Mouse (Mus musculus) embryo, embryonic 11.5 days (tissue): ENCODE measurements around the gene Scn3a.

Experiments used
- DNase-seq: peaks from one replicate; pipeline ENCODE4 v3.0.0-alpha.2; 2012; ENCODE audit warnings: low read depth, low spot score

The Scn3a gene

GRCm38 (mm10) chr2:65566793-65567787 lies at the start of gene Scn3a:
Scn3a (minus strand) TSS chr2:65567627.
- peak; percentile 69 for DNase-seq

DNA sequence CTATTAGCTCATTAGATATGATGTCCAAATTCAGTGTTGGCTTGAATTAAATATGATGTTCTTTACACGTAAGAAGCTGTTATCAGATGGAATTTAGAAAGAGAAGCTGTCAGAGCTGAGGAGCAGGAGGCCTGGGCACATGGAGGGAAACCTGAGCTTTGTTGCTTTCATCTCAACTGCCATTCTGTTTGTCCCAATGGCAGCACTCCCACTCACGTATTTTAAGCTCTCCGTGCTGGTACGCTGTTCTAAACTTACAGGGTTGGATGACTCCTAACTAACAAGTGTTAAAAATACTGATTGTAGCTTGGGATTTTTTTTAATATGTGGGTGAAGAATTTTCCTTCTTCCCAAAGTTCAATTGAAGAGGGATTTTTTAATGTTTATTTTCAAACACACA lies 44.5 kb upstream of the Scn3a start:
- no peak for DNase-seq

GRCm38 (mm10) chr2:65607813-65608212 lies 40.4 kb upstream of the Scn3a start:
- no peak for DNase-seq

DNA sequence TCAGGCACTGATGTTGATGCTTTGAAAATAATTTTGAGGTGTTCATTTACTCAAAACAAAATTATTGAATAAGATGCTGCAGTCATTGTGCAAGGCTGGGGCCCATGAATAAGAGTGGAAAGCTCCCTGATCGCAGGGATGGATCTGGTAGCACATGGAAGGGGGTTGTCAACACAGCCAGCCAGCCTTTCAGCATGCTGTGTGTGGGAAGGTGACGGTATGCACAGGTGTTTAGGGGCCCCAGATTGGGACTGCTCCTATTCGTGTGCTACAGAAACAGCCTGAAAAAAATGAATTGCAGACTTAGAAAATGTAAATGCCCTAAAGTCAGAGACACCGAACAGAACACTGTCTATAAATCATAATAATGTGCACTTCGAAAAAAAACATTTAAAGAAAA lies 20.3 kb upstream of the Scn3a start:
- no peak for DNase-seq

DNA sequence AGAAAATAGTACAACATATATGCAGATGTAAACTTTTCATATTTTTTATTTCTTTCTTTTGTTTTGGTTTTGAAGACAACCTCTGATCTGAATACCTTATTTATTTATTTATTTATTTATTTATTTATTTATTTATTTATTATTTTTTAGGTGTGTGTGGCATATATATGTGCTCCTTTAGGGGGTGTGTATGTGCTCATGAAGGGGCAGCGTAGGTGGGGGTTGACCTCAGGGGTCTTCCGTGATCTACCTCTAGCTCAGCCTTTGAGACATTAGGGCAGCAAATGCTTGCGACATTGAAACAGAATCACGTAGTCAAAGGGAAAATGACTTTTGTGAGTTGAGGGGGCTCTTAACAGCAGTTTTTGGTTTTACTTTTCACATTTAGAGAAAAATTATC lies 498 bp upstream of the Scn3a start:
- no peak for DNase-seq

GRCm38 (mm10) chr2:65563898-65564297 lies 3.5 kb downstream of the Scn3a start:
- no peak for DNase-seq

DNA sequence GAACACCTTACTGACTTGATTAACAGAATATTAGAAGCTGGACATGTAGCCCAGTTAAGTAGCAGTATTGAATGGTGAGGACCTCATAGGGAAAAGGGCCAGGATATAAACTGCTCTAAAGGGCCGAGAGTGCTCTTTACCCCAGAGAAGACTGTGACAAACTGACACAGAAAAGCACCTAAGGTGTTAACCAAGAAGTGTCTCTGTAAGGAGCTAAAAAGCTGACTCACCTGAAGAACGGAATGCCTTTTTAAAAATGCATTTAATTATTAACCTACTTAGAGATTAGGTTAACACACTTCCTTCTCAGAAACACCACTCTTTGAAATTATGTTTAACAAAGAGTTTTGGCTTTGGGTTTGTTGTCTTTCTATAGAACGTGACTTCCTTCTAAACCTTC lies 9.7 kb downstream of the Scn3a start:
- DNase-seq, result no peak

- DNase-seq, result no peak
Observed at GRCm38 (mm10) chr2:65554662-65555061, 12.8 kb downstream of the Scn3a start.

GRCm38 (mm10) chr2:65553473-65553872 lies 14.0 kb downstream of the Scn3a start:
- no peak for DNase-seq

- DNase-seq, result no peak
Observed at GRCm38 (mm10) chr2:65552727-65553126, 14.7 kb downstream of the Scn3a start.

- DNase-seq, result no peak
Observed at GRCm38 (mm10) chr2:65552222-65552621, 15.2 kb downstream of the Scn3a start.

- no peak for DNase-seq
Observed at GRCm38 (mm10) chr2:65551736-65552135, 15.7 kb downstream of the Scn3a start.

GRCm38 (mm10) chr2:65550564-65550963 lies 16.9 kb downstream of the Scn3a start:
- no peak for DNase-seq

DNA sequence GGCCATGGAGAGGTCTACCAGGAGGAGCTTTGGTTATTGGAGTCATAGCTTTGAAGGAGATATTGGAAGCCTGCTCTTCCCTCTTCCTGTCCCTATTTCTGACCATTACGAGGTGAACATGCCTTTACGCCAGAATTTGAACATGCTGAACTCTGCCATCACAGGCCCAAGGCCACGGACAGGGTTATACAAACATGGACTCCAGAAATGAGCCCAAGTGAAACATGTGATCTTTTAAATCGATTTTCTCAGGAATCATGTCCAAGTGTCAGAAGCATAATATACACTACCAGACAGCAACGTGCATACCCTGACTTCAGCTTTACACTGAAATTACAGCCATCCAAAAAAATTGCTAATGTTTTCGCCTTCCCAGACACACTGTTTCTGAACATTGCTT lies 18.8 kb downstream of the Scn3a start:
- DNase-seq, result no peak

GRCm38 (mm10) chr2:65547341-65547740 lies 20.1 kb downstream of the Scn3a start:
- no peak for DNase-seq

GRCm38 (mm10) chr2:65542906-65543592 lies 24.4 kb downstream of the Scn3a start:
- no peak for DNase-seq

DNA sequence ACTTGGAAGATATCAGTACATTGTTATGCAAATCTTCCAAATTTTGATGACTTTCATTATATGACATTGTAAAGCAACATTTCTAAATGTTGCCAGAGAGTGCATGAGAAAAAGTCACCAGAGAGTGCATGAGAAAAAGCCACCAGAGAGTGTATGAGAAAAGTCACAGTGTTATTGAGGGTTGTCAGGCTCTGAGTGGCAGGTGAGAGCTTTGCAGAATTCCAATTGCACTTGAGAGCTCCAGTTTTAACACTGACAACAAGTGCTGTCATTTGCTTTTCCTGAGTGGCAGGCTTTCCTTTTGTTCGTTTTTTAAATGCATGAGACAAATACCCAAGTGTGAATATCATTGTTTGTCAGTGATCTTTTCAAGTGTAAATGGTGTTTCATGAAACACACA lies 25.6 kb downstream of the Scn3a start:
- DNase-seq, result no peak

DNA sequence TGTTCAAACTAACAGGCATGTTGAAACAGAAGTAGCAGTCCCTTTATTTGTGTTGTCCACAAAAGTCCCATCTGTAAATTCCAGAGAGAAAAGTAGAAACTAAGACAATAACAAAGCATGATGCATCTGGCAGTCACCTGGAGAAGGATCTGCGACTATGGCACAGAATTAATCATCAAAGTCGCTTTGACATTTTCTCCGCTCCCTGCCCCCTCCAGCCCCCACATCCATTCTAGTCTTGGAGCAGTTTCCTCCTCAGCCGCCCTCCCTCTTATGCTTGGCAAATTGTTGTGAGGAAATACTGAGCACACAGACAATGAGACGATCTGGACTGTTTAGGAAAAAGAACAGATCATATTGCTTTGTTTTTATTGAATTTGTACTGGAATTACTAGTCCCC lies 29.0 kb downstream of the Scn3a start:
- DNase-seq, result no peak

GRCm38 (mm10) chr2:65532127-65532854 lies 35.1 kb downstream of the Scn3a start:
- no peak for DNase-seq

GRCm38 (mm10) chr2:65529148-65529547 lies 38.3 kb downstream of the Scn3a start:
- DNase-seq, result no peak

- DNase-seq, result no peak
Observed at GRCm38 (mm10) chr2:65516703-65517102, 50.7 kb downstream of the Scn3a start.

DNA sequence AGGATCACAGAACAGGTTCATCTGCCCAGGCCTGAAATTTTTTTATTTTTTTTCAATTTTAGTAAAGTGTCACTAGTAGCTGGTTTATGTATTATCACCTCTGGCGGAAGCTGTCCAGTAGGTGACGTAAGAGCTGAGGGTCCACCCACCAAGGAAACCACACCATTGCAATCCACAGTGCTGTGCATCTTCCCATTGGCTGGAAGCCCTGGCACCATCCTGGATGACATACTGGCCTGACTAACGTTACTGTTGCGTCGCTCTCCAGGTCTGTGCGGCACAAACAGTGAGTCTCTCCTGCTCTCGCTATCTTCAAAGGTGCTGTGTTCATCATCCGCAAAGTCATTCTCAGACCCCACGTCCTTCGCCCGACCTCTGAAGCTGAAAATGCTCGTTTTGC lies 59.2 kb downstream of the Scn3a start:
- DNase-seq, result no peak
